Mouse (Mus musculus): ENCODE data around the gene Bnipl. TPM values are rescaled to one million over a fixed set of nuclear protein-coding genes. Genes with fewer than 3 reads are reported as not detected.

The Bnipl gene
- polyA plus RNA-seq, 1 experiment: 0.09 TPM

- Histone ChIP-seq H3K4me3 (ENCODE audit: insufficient read depth, low read depth, low read length) (no peak overlapping the region), H3K27me3 (replicated peaks; ENCODE audit: control insufficient read depth, insufficient read depth, low read length) (no peaks in the 10 kb centered on the region), H3K27ac (ENCODE audit: insufficient read depth, low read depth, low read length) (peak overlapping the region; percentile 93), H3K4me1 (ENCODE audit: control insufficient read depth, insufficient read depth, low read length) (peaks cover 53% of the 10 kb centered on the region), H3K36me3 (ENCODE audit: control insufficient read depth, insufficient read depth, low read length) (peaks cover 8% of the 10 kb centered on the region; the same call in 1 of the 2 replicates)
- TF ChIP-seq POLR2A (IDR thresholded peaks at IDR 0.05; ENCODE audit: low read depth, low read length) (no peak), CTCF (conservative IDR thresholded peaks at IDR 0.05; ENCODE audit: insufficient read depth, insufficient read length, low read depth, low read length) (no peak)
- WGBS: 71% methylated on average over 2 of the region's 2 CpGs
- DNase-seq: no peak
Observed at GRCm38 (mm10) chr3:95292899-95293298, 41.9 kb upstream of the Bnipl start.

GRCm38 (mm10) chr3:95291041-95291440 is 40.0 kb upstream of the Bnipl start:
- peak; percentile 67 for DNase-seq
- Histone ChIP-seq H3K4me1 (ENCODE audit: control insufficient read depth, insufficient read depth, low read length) (peaks cover 62% of the 10 kb centered on the region), H3K27me3 (replicated peaks; ENCODE audit: control insufficient read depth, insufficient read depth, low read length) (no peaks in the 10 kb centered on the region), H3K36me3 (ENCODE audit: control insufficient read depth, insufficient read depth, low read length) (peaks cover 8% of the 10 kb centered on the region; the same call in 1 of the 2 replicates), H3K27ac (ENCODE audit: insufficient read depth, low read depth, low read length) (peak overlapping the region; percentile 25; the same call in 1 of the 2 replicates), H3K4me3 (ENCODE audit: insufficient read depth, low read depth, low read length) (no peak overlapping the region)
- TF ChIP-seq CTCF (conservative IDR thresholded peaks at IDR 0.05; ENCODE audit: insufficient read depth, insufficient read length, low read depth, low read length) (no peak), POLR2A (IDR thresholded peaks at IDR 0.05; ENCODE audit: low read depth, low read length) (no peak)
- 57% methylated on average over 4 of the region's 4 CpGs for WGBS

GRCm38 (mm10) chr3:95290156-95290555 is 39.2 kb upstream of the Bnipl start:
- Histone ChIP-seq H3K36me3 (ENCODE audit: control insufficient read depth, insufficient read depth, low read length) (peaks cover 8% of the 10 kb centered on the region; the same call in 1 of the 2 replicates), H3K4me3 (ENCODE audit: insufficient read depth, low read depth, low read length) (no peak overlapping the region), H3K27ac (ENCODE audit: insufficient read depth, low read depth, low read length) (0 out of 2 replicates have a peak overlapping the region, but pooled peaks have one; percentile 25), H3K27me3 (replicated peaks; ENCODE audit: control insufficient read depth, insufficient read depth, low read length) (no peaks in the 10 kb centered on the region), H3K4me1 (ENCODE audit: control insufficient read depth, insufficient read depth, low read length) (peaks cover 62% of the 10 kb centered on the region)
- TF ChIP-seq POLR2A (IDR thresholded peaks at IDR 0.05; ENCODE audit: low read depth, low read length): no peak
- TF ChIP-seq CTCF (conservative IDR thresholded peaks at IDR 0.05; ENCODE audit: insufficient read depth, insufficient read length, low read depth, low read length): no peak
- DNase-seq: no peak
- WGBS: 65% methylated on average over 6 of the region's 6 CpGs

GRCm38 (mm10) chr3:95289419-95289818 is 38.4 kb upstream of the Bnipl start:
- 96% methylated on average over 4 of the region's 4 CpGs for WGBS

GRCm38 (mm10) chr3:95287541-95287940 is 36.5 kb upstream of the Bnipl start:
- H3K4me3 ChIP-seq (ENCODE audit: insufficient read depth, low read depth, low read length): no peak overlapping the region
- H3K4me1 ChIP-seq (ENCODE audit: control insufficient read depth, insufficient read depth, low read length): peaks cover 47% of the 10 kb centered on the region
- H3K27me3 ChIP-seq (replicated peaks; ENCODE audit: control insufficient read depth, insufficient read depth, low read length): no peaks in the 10 kb centered on the region
- DNase-seq: peak; percentile 62
- TF ChIP-seq POLR2A (IDR thresholded peaks at IDR 0.05; ENCODE audit: low read depth, low read length) (no peak), CTCF (conservative IDR thresholded peaks at IDR 0.05; ENCODE audit: insufficient read depth, insufficient read length, low read depth, low read length) (no peak)
- WGBS: 72% methylated on average over 3 of the region's 3 CpGs
- peak overlapping the region; percentile 87 for H3K27ac ChIP-seq (ENCODE audit: insufficient read depth, low read depth, low read length)
- peaks cover 8% of the 10 kb centered on the region; the same call in 1 of the 2 replicates for H3K36me3 ChIP-seq (ENCODE audit: control insufficient read depth, insufficient read depth, low read length)

More at GRCm38 (mm10) chr3:95289419-95289818, 38.4 kb upstream of the Bnipl start:
- Histone ChIP-seq H3K4me3 (ENCODE audit: insufficient read depth, low read depth, low read length) (no peak overlapping the region), H3K27me3 (replicated peaks; ENCODE audit: control insufficient read depth, insufficient read depth, low read length) (no peaks in the 10 kb centered on the region), H3K27ac (ENCODE audit: insufficient read depth, low read depth, low read length) (no peak overlapping the region), H3K4me1 (ENCODE audit: control insufficient read depth, insufficient read depth, low read length) (peaks cover 64% of the 10 kb centered on the region), H3K36me3 (ENCODE audit: control insufficient read depth, insufficient read depth, low read length) (peaks cover 8% of the 10 kb centered on the region; the same call in 1 of the 2 replicates)
- TF ChIP-seq CTCF (conservative IDR thresholded peaks at IDR 0.05; ENCODE audit: insufficient read depth, insufficient read length, low read depth, low read length): no peak
- TF ChIP-seq POLR2A (IDR thresholded peaks at IDR 0.05; ENCODE audit: low read depth, low read length): no peak
- DNase-seq: no peak

GRCm38 (mm10) chr3:95286510-95286909 is 35.5 kb upstream of the Bnipl start:
- WGBS: 69% methylated on average over 7 of the region's 7 CpGs
- DNase-seq: peak; percentile 59

GRCm38 (mm10) chr3:95286011-95286410 is 35.0 kb upstream of the Bnipl start:
- Histone ChIP-seq H3K27me3 (replicated peaks; ENCODE audit: control insufficient read depth, insufficient read depth, low read length) (no peaks in the 10 kb centered on the region), H3K27ac (ENCODE audit: insufficient read depth, low read depth, low read length) (peak overlapping the region; percentile 87), H3K36me3 (ENCODE audit: control insufficient read depth, insufficient read depth, low read length) (peaks cover 8% of the 10 kb centered on the region; the same call in 1 of the 2 replicates), H3K4me1 (ENCODE audit: control insufficient read depth, insufficient read depth, low read length) (peaks cover 44% of the 10 kb centered on the region), H3K4me3 (ENCODE audit: insufficient read depth, low read depth, low read length) (0 out of 2 replicates have a peak overlapping the region, but pooled peaks have one; percentile 9)
- 23% methylated on average over 5 of the region's 5 CpGs for WGBS
- DNase-seq: peak; percentile 80
- TF ChIP-seq CTCF (conservative IDR thresholded peaks at IDR 0.05; ENCODE audit: insufficient read depth, insufficient read length, low read depth, low read length) (no peak), POLR2A (IDR thresholded peaks at IDR 0.05; ENCODE audit: low read depth, low read length) (no peak)

More at GRCm38 (mm10) chr3:95286510-95286909, 35.5 kb upstream of the Bnipl start:
- H3K36me3 ChIP-seq (ENCODE audit: control insufficient read depth, insufficient read depth, low read length): peaks cover 8% of the 10 kb centered on the region; the same call in 1 of the 2 replicates
- no peaks in the 10 kb centered on the region for H3K27me3 ChIP-seq (replicated peaks; ENCODE audit: control insufficient read depth, insufficient read depth, low read length)
- 0 out of 2 replicates have a peak overlapping the region, but pooled peaks have one; percentile 9 for H3K4me3 ChIP-seq (ENCODE audit: insufficient read depth, low read depth, low read length)
- H3K4me1 ChIP-seq (ENCODE audit: control insufficient read depth, insufficient read depth, low read length): peaks cover 44% of the 10 kb centered on the region
- peak overlapping the region; percentile 87 for H3K27ac ChIP-seq (ENCODE audit: insufficient read depth, low read depth, low read length)
- TF ChIP-seq CTCF (conservative IDR thresholded peaks at IDR 0.05; ENCODE audit: insufficient read depth, insufficient read length, low read depth, low read length) (no peak), POLR2A (IDR thresholded peaks at IDR 0.05; ENCODE audit: low read depth, low read length) (no peak)

Data from kidney, adult 2 months (tissue).